Mouse (Mus musculus): Measurements from ENCODE around the gene Chst1.

Chst1 gene

DNA sequence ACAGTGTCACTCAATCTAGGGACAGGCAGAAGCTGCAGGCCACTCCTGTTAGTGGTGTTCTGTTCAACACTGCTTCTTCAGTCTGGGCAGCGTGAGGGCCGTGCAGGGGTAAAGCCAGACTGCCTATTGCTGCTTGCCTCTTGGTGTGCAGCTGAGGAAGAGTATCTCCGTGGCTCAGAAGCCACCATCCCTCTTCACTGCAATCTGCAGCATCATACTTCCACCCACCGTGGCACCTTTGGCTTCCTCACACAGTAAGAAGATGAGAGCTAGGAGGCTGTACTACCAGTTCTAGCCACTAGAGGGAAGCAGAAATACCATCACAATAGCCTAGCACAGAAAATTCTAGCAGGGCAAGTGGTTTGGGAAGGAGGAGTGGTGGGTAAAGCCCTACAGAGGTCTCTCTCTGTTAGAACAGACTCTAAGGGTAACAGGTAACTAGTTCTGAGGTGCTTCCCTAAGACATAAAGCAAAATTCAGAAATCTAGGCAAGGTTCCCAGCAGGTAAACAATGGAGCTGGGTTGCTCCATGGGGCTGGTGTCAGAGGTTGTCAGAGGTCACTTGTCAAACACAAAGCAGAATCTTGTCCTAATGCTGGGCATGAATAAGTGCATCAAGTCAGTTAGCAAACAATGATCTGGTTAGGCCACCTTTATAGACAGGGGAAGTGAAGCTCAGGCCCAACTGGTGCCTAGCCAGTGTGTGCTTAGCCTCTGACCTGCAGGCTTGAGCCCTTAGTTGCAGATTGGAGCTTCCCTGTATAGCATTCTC lies 9.5 kb downstream of the Chst1 start:
- peak; percentile 45 for DNase-seq (ENCODE audit: extremely low read depth, low read depth)

DNA sequence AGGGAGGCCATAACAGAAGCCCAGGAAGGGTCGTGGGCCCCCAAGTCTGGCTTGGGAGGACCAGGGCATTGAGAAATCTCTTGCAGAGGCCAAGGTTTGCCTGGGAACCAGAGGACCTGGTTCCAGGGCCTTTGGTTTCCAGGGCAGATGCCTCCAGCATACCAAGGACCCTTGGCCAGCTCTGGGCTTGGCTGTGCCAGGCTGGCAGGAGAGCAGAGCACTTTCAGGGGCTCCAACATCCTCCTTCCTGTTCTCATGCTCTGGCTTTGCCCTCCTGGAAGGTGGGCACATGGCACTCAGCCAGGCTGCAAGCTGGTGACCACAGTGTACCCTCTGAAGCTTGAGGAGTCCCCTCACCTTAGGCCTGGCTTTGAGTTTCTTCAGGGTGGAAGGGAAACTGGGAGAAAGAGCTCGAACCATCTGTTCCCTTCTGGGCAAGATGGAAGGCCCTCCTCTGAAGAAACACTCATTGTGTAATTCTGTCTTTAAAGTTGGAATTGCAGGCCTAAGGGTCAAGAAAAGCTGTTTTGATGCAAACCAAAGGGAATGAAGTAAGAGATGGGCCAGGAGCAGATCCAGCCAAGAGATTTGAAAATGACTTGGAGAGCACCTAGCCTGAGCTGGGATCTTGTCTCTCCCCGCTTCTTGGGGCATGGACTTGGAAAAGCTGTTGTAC lies 10.3 kb downstream of the Chst1 start:
- DNase-seq (ENCODE audit: extremely low read depth, low read depth) = no peak

DNA sequence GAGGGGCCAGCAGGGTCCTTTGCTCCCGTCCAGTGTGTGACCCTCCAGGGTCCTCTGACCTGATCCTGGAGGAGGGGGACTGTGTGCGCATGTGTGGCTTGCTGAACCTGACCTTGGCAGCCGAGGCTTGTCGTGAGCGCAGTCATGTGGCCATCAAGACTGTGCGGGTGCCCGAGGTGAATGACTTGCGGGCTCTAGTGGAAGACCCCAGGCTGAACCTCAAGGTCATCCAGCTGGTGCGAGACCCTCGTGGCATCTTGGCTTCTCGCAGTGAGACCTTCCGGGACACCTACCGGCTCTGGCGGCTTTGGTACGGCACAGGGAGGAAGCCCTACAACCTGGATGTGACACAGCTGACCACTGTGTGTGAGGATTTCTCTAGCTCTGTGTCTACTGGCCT lies 14.1 kb downstream of the Chst1 start:
- no peak for DNase-seq (ENCODE audit: extremely low read depth, low read depth)

DNA sequence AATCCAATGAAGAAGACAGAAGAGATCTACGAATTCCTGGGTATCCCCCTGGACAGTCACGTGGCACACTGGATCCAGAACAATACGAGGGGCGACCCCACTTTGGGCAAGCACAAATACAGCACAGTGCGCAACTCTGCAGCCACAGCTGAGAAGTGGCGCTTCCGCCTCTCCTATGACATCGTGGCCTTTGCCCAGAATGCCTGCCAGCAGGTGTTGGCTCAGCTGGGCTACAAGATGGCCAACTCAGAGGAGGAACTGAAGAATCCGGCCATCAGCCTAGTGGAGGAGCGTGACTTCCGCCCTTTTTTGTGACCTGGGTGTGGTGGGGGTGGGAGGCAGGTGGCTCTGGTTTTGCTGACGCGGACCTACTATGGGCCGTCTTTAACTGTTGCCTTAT lies 14.6 kb downstream of the Chst1 start:
- no peak for DNase-seq (ENCODE audit: extremely low read depth, low read depth)

DNA sequence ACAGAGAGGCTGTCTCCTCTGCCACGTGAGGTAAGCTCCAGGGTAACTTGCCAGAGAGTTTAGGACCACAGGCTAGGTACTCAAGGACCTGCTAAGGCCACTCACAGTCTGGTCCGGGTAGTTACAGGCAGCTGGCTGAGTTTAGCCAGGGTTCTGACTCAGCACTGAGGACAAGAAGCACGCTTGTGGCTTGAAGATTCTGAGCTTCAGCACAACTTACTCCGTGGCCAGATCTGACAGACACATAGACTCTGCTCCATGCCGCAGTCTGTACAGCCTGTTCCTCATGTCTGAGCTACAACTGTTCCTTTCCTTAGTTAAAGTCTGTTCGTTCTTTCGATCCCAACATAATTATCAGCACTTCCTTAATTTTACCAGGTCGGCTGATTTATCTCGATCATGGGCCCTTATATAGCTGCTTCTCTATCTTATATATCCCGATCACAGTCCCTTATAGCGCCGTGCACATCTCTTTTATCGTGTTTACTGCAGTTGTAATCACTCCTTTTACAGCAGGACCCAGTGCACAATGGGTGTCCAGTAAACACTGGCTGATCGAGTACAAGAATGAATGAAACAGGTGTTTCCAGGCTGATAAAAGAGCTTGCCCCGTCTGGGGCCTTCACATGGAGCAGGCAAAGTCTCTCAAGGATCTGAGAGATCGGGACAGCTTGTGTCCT lies 17.7 kb downstream of the Chst1 start:
- DNase-seq (ENCODE audit: extremely low read depth, low read depth) = peak; percentile 27

DNA sequence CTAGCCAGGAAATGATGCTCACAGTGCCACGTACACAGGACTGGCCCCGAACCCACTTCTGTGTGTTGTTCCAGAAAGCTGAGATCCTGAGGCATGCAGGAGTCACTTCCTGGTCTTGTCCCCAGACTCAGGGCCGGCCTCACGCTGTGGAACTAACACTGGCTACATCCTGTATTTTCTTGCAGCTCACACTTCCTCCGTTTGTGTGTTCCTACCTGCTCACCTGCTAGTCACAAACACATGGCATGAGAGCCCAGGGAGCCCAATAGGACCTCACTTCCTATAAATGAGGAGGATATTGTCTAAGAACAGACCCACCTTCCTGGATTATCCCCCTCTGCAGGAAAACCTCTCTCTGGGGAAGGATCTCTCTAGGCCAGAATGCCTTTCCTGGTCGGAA lies 18.5 kb downstream of the Chst1 start:
- no peak for DNase-seq (ENCODE audit: extremely low read depth, low read depth)

DNA sequence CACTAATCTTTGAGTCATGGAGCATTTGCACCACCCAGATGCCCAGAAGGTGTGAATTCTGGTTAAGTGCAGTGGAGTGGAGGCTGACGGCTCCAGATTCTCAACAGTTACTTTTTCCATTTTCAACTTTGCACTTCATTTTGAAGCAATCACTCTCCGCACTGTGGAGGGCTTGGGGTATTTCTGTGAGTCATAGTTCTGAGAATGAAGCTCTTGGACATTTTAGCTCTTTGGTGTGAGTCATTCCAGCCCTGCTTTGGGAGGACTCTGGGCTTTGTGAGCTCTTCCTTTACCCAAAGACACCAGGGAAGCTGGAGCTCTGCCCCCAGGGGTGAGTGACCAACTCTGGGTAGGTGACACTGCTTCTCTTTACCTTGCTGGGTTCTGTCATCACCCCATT lies 28.1 kb downstream of the Chst1 start:
- DNase-seq (ENCODE audit: extremely low read depth, low read depth) = no peak

DNA sequence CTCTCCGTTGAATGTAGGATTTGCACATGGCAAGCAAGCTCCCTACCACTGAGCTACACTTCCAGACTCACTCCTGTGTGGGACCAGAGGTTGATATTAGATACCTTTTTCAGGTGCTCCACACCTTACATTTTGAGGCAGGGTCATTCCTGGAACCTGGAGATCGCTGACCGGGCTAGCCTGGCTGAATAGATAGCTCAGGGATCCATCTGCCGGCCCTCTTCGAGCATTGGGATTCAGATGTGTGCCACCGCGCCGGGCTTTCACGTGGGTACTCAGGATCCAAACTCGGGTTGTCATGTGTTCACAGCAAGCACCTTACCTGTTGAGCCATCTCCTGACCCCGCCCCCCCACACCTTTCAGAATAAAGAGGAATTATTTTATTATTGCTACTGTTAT lies 31.3 kb downstream of the Chst1 start:
- no peak for DNase-seq (ENCODE audit: extremely low read depth, low read depth)

DNA sequence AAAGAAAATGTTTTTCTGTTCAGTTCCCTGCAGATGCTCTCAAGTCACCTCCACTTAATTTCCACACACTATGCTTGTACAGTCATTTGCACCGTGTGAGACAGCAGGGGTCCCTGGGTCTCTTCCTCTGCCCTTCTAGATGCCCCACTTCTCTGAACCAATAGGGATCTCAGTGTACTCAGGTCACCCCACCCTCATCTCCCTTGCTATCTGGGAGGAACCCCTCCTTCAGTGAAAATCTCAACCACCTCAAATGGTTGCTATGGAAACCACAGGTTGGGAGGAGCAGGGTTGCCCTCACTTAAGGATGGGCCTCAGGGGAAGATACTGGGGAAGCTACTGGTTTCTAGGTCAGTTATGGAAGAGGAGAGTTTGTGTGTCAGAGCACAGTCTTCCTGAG lies 32.5 kb downstream of the Chst1 start:
- DNase-seq (ENCODE audit: extremely low read depth, low read depth) = no peak

DNA sequence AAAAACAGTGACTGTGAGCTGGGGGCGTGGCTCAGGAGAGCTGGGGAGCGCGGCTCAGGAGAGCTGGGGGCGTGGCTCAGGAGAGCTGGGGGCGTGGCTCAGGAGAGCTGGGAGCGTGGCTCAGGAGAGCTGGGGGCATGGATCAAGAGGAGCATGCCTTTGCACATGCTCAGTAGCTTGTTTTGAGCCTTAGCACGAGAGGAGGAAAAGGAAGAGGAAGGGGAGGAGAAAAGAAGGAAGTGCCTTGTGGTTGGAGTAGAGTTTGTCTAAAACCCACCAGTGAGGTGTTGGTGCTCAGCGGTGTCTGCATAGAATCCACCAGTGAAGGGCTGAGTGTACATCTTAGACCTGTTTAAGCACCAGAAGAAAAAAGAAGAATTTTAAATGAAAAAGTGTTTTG lies 41.0 kb downstream of the Chst1 start:
- DNase-seq (ENCODE audit: extremely low read depth, low read depth) = peak; percentile 72

DNA sequence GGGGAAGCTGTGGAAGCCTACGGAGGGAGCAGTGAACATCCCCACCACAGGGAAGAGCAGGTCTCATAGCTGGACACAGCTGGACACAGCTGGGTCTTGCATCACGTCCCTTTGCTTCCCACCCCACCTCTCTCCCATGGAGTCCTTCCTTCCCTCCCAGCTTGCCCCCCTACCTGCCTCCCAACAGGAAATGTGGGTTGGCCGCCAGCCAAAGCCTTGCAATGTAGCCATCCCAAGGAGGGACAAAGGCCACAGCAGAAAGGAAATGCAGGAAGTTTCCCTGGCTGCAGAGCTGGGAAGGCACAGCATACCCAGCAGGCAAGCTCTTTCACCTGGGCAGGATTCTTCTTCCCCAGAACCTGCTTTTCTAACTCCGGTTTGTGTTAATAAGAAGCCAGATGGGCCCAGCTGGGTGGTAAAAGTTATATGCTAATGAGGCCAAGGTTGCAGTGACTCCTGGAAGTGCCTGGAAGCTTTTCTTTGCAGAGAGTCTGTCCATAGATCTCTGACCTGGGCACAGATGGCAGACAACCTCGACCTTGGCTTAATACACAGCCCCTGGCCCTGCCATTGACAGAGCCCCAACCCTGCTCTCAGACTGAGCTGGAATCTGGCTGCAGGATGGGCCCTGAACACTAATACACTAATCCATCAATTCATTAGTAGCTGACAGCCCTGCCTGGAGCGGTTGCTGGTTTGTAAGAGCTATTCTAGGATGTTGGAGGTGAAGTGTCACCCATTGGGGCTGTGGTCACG lies 46.0 kb downstream of the Chst1 start:
- DNase-seq (ENCODE audit: extremely low read depth, low read depth) = no peak

DNA sequence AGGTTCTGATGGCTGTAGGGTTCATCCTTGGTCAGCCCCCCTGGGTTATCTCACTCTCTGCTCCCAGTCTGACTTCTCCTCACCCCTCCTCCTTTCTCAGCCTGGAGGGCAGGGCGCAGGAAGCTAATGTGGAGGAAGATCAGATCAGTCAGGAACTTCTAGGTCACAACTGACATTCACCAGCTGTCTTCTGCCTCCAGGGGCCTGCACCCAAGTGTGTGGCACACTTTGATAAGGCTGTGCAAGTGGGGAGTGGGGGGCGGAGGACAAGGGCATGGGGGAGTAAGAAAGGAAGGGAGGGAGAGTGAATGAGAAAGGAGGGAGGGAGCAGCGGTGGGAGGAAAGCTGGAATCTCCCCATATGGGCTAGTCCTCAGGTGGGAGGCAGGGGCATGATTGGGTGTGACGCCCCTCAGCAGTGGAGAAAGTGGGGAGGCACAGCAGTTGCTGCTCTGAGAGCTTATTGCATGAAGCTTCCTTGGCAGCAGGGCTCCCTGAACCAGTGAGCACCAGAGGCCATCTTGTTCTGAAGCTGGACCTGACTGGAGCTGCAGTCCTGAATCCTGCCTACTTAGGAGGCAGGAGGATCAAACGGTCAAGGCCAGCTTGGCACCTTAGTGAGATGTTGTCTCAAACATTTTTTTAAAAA lies 49.8 kb downstream of the Chst1 start:
- peak; percentile 84 for DNase-seq (ENCODE audit: extremely low read depth, low read depth)

DNA sequence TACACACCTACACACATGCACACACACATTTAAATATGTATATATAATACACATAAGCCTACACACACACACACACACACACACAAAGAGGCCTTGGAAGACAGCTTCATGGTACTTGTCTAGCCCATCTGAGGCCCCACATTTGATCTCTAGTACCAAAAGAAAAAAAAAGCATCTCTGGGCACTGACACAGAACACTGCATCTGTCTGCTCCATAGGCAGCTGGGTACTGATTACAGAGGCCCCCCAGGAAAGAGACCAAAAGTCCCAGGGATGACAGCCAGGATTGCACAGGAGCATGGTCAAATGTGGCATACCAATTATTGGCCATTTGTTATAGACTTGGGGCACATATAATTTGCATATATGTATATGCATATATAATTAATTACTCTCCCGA lies 50.9 kb downstream of the Chst1 start:
- no peak for DNase-seq (ENCODE audit: extremely low read depth, low read depth)

DNA sequence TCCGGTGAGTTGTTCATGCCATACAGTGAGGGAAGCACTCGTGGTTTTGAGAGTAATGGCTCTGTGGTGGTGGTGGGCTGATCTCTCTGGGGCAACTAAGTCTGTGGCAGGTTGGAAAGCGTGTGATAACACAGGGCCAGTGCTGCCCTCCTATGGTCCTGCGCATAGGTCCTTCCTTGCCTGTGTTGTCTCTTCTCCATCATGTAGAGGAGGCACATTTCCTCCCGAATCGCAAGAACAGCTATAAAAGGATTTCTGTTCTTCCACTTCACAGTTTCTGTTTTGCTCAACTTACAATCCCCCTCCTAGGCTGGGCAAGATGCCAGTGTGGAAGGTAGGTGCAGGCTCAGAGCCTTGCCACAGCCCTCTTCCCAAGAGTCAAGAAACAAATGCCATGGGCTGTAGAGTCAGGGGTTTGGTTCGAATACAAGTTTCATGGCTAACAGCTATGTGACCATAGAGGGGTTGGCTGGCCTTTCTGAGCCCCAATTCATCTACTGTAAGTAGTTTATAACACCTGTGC lies 51.8 kb downstream of the Chst1 start:
- no peak for DNase-seq (ENCODE audit: extremely low read depth, low read depth)

DNA sequence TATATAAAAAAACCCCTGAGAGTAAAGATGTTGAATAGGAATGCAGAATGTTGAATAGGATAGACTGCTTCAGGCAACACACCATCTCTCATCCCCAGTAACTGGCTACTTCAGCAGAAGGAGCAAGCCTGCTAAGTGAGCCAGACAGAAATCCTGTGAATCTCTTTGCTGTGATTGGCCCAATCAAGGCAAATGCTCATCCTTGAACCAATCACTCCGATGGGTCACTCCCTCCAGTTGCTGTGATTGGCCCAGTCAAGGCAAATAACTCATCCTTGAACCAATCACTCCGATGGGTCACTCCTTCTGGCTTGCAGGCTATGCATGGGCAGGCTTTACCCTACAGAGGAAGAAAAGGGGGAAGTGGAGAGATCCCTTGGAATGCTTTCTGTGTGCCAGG lies 57.7 kb downstream of the Chst1 start:
- DNase-seq (ENCODE audit: extremely low read depth, low read depth) = no peak

DNA sequence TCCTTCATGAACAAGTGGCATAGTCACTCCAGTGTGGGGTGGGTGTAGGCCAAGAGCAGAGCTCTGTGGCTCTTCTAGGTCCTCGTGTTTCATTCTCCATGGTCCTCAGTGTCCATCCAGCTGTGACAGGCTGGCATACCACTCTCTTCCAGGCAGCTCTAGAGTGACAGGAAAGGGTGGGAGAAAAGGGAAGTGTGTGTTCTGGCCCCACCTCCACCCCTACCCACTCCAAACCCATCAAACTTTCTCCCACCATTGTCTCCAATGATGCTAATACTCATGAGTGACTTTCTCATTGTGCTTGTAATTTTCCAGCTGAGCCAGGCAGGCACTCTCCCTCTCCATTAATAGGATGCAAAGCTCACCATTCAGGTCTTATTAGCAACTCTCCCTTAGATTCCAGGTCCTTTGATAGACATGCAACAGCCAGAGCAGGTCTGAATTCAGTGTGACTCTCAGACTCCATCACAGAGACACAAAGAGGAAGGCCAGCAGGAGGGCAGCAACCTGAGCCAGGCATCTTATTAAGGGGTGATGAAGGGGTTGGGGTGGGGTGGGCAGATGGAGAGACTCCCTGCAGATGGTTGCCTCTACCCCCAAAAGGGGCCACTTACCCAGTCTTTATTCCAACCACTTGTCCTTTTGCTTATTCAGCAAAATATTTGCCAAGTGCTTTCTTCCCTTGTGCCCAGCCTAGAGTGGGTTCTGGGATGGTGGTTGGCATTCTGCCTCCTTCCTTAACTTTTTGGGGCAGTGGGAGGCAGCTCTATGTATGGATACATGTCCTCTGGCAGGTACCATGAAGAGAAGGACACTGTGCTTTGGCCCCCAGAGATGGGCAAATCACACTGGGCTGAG lies 59.0 kb downstream of the Chst1 start:
- no peak for DNase-seq (ENCODE audit: extremely low read depth, low read depth)

DNA sequence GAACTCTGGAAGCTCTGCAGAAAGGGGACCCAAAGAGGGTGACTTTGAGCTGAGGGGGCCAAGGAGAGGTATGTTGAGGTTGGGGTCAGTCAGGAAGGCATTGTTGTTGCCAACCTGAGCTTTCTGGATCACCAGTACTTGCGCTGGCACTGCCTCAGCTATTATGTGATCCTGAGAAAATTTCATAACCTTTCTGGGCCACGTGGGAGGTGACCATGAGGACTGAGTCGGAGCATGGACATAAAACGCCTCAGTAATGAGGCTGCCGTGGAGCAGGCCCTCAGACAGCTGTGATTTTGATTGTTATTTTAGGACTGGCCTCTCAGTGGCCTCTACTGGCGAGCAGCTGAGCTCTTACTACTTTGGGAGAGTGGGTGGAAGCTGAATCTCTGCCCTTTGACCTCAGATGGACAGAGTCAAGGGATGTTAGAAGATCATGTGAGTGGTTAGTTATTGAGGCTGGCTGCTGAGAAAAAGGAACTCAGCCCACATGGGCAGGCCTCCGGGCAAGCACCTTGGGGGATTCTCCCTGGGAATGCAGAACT lies 60.1 kb downstream of the Chst1 start:
- no peak for DNase-seq (ENCODE audit: extremely low read depth, low read depth)

DNA sequence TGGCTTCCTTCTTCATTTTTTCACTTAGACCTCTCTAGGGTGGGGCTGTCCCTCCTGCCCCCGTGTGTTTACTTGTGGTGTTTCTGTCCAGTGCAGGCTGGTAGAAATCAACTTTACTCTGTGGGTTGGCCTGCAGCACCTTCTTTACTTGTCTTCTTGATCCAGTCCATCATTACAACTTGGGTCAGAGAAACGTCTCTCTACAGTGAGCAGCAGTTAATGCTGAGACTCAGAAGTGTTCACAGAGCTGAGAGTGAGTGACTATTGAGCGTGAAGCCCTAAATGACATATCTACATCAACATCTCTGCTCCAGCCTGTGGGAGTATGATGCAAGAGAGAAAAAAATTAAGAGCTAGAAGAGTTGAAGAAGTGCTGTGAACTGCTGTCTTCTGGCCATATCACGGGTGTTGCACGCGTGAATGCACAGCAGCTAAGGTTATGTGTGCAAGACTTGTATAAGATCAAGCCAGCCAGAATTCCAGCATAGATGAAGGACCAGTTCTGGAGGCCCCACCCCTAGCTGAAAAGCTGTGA lies 63.1 kb downstream of the Chst1 start:
- no peak for DNase-seq (ENCODE audit: extremely low read depth, low read depth)
